Mouse (Mus musculus): ENCODE measurements around the gene Olfml1. TPM values are rescaled to one million over a fixed set of nuclear protein-coding genes. Genes with fewer than 3 reads are reported as not detected.

Gene Olfml1
- total and polyA plus RNA-seq, 3 experiments, result not detected

DNA sequence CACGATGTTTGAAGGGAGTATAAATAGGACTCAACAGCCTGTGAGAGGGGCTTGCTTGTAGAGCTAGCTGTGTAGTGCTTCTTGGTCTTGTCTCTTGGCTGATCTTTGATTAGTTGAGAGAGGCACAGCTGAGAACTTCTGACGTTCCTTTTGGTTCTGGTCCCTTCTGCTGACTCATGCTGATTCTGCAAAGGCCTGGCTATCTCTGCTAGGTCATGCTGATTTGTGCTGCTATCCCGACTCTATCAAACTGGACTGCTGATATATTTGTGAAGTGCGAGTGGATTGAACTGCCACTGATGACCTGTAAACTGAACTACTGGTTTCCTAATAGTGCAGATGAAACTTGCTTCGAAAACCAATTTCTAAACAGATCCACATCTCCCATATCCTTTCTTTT, 43.6 kb downstream of the Olfml1 start:
- no peak for DNase-seq (ENCODE audit: low read depth, low spot score)
- no peaks in the 10 kb centered on the region for H3K9me3 ChIP-seq (replicated peaks; ENCODE audit: insufficient read depth, low read length)
- H3K27me3 ChIP-seq (ENCODE audit: control insufficient read depth in 1 of 2, insufficient read depth in 2 of 2, low read length in 2 of 2), result no peaks in the 10 kb centered on the region
- no peaks in the 10 kb centered on the region for H3K79me2 ChIP-seq (ENCODE audit: control insufficient read depth, insufficient read depth, low read length, poor library complexity)
- H3K4me3 ChIP-seq (ENCODE audit: control insufficient read depth in 1 of 2, insufficient read depth in 1 of 2, low read depth in 2 of 2, low read length in 2 of 2), result no peak overlapping the region
- no peaks in the 10 kb centered on the region for H3K36me3 ChIP-seq (ENCODE audit: control insufficient read depth in 1 of 2, insufficient read depth in 2 of 2, low read length in 2 of 2)
- no peak overlapping the region for H3K9ac ChIP-seq (ENCODE audit: control insufficient read depth, low read depth, low read length, poor library complexity, severe bottlenecking)
- TF ChIP-seq ZMIZ1 (IDR thresholded peaks at IDR 0.05; ENCODE audit: low read depth, low read length), result no peak
- no peak for TF ChIP-seq MAZ (IDR thresholded peaks at IDR 0.05; ENCODE audit: low read depth, low read length)
- TF ChIP-seq CHD1 (IDR thresholded peaks at IDR 0.05; ENCODE audit: low read depth, low read length), result no peak
- TF ChIP-seq USF1 (IDR thresholded peaks at IDR 0.05; ENCODE audit: low read depth, low read length), result no peak
- no peak for TF ChIP-seq NELFE (IDR thresholded peaks at IDR 0.05; ENCODE audit: low read depth, low read length)
- no peak for TF ChIP-seq MAX (IDR thresholded peaks at IDR 0.05; ENCODE audit: low read length)
- H3K4me1 ChIP-seq (ENCODE audit: control insufficient read depth in 1 of 2, insufficient read depth in 2 of 2, low read length in 2 of 2), result no peaks in the 10 kb centered on the region
- no peak overlapping the region for H3K27ac ChIP-seq (ENCODE audit: control insufficient read depth, low read depth, low read length)

DNA sequence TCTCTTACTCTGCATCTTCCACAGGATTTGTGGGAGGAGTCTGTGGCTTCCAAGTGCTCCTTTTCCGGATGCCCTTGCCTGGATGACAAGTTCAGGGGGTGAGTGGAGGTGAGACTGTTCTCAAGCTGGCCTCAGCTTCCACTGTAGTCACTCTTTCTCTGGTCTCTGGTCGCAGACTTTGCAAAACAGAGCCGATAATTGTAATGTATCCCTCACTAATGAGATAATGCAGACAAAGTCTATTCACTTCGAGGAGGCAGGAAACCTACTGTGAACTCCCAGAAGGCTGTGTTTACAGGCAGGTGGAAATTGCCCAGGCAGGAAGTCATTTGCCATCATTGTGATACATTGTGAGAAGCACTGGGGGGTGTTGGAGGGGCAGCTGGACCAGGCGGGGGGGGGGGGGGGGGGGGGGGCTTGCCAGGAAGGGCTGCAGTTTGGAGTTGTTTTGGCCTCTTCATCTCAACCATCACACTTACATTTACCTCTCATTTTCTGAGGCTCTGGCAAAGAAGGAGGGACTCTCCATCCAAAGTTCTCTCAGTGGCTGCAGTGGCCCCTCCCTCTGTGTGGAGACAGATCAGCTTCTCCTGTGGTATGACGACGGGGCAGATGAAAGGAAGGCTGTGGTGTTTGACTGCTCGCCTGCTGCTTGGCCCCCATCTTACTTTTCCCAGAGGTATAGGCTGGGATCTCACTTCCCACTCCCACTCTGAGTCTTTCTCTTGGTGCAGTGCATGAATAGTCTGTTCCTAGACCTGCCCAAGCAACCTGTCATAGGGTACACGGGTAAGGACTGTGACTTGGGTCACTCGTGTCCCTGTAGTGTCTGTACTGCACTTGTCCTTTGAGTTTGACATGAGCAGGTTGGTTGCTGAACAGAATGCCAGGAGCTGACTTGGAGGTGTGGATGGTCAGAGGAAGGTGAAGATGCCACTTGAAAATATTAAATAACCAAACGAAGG, 51.1 kb downstream of the Olfml1 start:
- Histone ChIP-seq H3K4me3 (ENCODE audit: control insufficient read depth in 1 of 2, insufficient read depth in 1 of 2, low read depth in 2 of 2, low read length in 2 of 2) (no peak overlapping the region), H3K79me2 (ENCODE audit: control insufficient read depth, insufficient read depth, low read length, poor library complexity) (no peaks in the 10 kb centered on the region), H3K27me3 (ENCODE audit: control insufficient read depth in 1 of 2, insufficient read depth in 2 of 2, low read length in 2 of 2) (no peaks in the 10 kb centered on the region), H3K4me1 (ENCODE audit: control insufficient read depth in 1 of 2, insufficient read depth in 2 of 2, low read length in 2 of 2) (no peaks in the 10 kb centered on the region), H3K27ac (ENCODE audit: control insufficient read depth, low read depth, low read length) (no peak overlapping the region), H3K9me3 (replicated peaks; ENCODE audit: insufficient read depth, low read length) (no peaks in the 10 kb centered on the region), H3K36me3 (ENCODE audit: control insufficient read depth in 1 of 2, insufficient read depth in 2 of 2, low read length in 2 of 2) (no peaks in the 10 kb centered on the region), H3K9ac (ENCODE audit: control insufficient read depth, low read depth, low read length, poor library complexity, severe bottlenecking) (no peak overlapping the region)
- DNase-seq (ENCODE audit: low read depth, low spot score), result no peak
- TF ChIP-seq CHD1 (IDR thresholded peaks at IDR 0.05; ENCODE audit: low read depth, low read length), result no peak
- no peak for TF ChIP-seq ETS1 (IDR thresholded peaks at IDR 0.05; ENCODE audit: low read depth, low read length)
- no peak for TF ChIP-seq MAFK (IDR thresholded peaks at IDR 0.05; ENCODE audit: borderline replicate concordance, low read depth, low read length)
- TF ChIP-seq MXI1 (IDR thresholded peaks at IDR 0.05; ENCODE audit: low read depth, low read length), result no peak
- no peak for TF ChIP-seq RCOR1 (IDR thresholded peaks at IDR 0.05; ENCODE audit: low read depth, low read length)
- TF ChIP-seq MYB (IDR thresholded peaks at IDR 0.05; ENCODE audit: low read depth, low read length), result no peak
- no peak for TF ChIP-seq ZC3H11A (IDR thresholded peaks at IDR 0.05; ENCODE audit: low read depth, low read length)
- TF ChIP-seq E2F4 (IDR thresholded peaks at IDR 0.05; ENCODE audit: borderline replicate concordance, low read depth, low read length), result no peak
- TF ChIP-seq CTCF (IDR thresholded peaks at IDR 0.05 in 2 of 3, conservative IDR thresholded peaks at IDR 0.05 in 1 of 3; ENCODE audit: control insufficient read depth in 1 of 3, insufficient read depth in 1 of 3, low read depth in 2 of 3, low read length in 3 of 3, poor library complexity in 1 of 3, severe bottlenecking in 1 of 3), result no peak
- no peak for TF ChIP-seq RAD21 (IDR thresholded peaks at IDR 0.05; ENCODE audit: low read depth, low read length)
- TF ChIP-seq GABPA (IDR thresholded peaks at IDR 0.05; ENCODE audit: low read depth, low read length), result no peak
- TF ChIP-seq TBP (IDR thresholded peaks at IDR 0.05; ENCODE audit: low read depth, low read length), result no peak
- no peak for TF ChIP-seq EP300 (IDR thresholded peaks at IDR 0.05; ENCODE audit: low read depth in 1 of 2, low read length in 2 of 2)
- no peak for TF ChIP-seq SMC3 (IDR thresholded peaks at IDR 0.05; ENCODE audit: low read depth, low read length)
- no peak for TF ChIP-seq USF1 (IDR thresholded peaks at IDR 0.05; ENCODE audit: low read depth, low read length)
